Mouse (Mus musculus) NIH3T3 (cell line): ENCODE results near the gene Gm21797.
"Not testable (repeated sequence)": the region's sequence is repeated elsewhere in the genome, so short reads cannot be mapped to it uniquely, and the experiment has no call there.

Experiments
- DNase-seq: peaks from one replicate; pipeline ENCODE4 v3.0.0-alpha.2; 2012; ENCODE audit warnings: low read depth

The Gm21797 gene

GRCm38 (mm10) chrY:40775665-40776064 is at the start of gene Gm21797:
Gene Gm21797, minus strand, starts transcription at chrY:40775765.
- DNase-seq, result not testable (repeated sequence)

- not testable (repeated sequence) for DNase-seq
Measured at GRCm38 (mm10) chrY:40804614-40805013, 29.0 kb upstream of the Gm21797 start, which contains the start of gene Gm20795. Gene Gm20795, plus strand, starts transcription at chrY:40804914.
